Mouse (Mus musculus): ENCODE results near the gene Ppif.

DNA sequence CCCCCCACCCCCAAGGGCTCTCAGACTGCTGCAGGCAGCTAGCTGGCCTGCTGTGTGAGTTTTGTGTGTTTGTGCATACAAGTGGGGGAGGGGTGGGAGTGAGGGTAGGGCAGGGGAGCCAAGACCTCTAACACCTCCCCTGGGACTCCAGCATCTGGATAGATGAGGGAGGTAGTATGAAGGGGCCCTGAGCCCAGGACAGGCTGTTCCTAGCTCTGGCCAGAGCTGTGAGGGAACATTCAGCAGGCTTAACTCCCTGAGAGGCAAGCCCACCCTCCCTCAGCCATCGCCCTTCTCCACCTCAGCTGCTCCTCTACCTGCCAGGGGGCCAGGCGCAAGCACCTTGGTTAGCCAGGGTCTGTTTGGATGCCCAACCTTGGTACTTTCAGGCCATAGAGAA is 15.0 kb downstream of the Ppif start:
- no peak for TF ChIP-seq CTCF (IDR thresholded peaks at IDR 0.05; ENCODE audit: insufficient read depth, low read depth, low read length)
- no peak for TF ChIP-seq POLR2A (IDR thresholded peaks at IDR 0.05; ENCODE audit: insufficient read depth, low read depth, low read length)
